Mouse (Mus musculus): ENCODE results near the gene Ano3. TPM values are rescaled to one million over a fixed set of nuclear protein-coding genes. Genes with fewer than 3 reads are reported as not detected.

Ano3 gene
- polyA plus RNA-seq (2015; fragmentation: Illumina TruSeq; extraction: RNeasy Lipid Tissue Mini Kit (QIAGEN cat#74804); ENCODE audit: insufficient read depth, low read depth, low replicate concordance) = not detected

GRCm38 (mm10) chr2:110950823-110951222, at the start of gene Ano3:
Gene Ano3 (minus strand): TSS chr2:110950923.

DNA sequence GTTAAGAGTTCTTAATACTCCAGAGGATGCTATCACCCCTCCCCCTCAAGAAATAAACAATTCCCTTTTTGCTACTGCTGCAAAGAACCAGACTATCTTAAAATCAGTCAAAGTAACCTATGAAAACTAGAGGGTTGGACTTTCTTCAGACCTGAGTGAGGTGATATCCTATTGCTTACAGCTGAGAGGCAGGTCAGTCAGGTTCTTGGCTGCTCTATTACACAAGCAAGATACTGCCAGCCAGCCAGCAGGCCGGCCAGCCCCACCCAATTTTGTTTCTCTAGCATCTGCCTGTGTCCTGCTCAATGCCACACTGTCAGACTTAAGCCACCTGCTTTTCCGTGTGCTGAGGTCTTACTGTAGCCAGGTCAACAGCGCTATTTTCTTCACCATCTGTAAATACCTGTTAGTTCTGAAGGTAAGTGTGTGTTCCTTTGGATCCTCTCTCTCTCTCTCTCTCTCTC, 229.4 kb downstream of the Ano3 start, which contains the start of gene Muc15:
Muc15 (plus strand) TSS at position 51 of the 464 bp plus-strand sequence.

Other genes starting within 250 kb of the Ano3 start
- gene Muc15, start 229.6 kb downstream of the Ano3 start, polyA plus RNA-seq (2015; fragmentation: Illumina TruSeq; extraction: RNeasy Lipid Tissue Mini Kit (QIAGEN cat#74804); ENCODE audit: insufficient read depth, low read depth, low replicate concordance) = not detected
- not detected for gene Gm13941, start 155.1 kb upstream of the Ano3 start, polyA plus RNA-seq (2015; fragmentation: Illumina TruSeq; extraction: RNeasy Lipid Tissue Mini Kit (QIAGEN cat#74804); ENCODE audit: insufficient read depth, low read depth, low replicate concordance)
- not detected for gene Gm15130, start 202.0 kb upstream of the Ano3 start, polyA plus RNA-seq (2015; fragmentation: Illumina TruSeq; extraction: RNeasy Lipid Tissue Mini Kit (QIAGEN cat#74804); ENCODE audit: insufficient read depth, low read depth, low replicate concordance)

Measured in pancreas, adult 10 weeks (tissue).